Comparison of ENCODE assay signal across 8 mouse cellular contexts in the genomic region with DNA sequence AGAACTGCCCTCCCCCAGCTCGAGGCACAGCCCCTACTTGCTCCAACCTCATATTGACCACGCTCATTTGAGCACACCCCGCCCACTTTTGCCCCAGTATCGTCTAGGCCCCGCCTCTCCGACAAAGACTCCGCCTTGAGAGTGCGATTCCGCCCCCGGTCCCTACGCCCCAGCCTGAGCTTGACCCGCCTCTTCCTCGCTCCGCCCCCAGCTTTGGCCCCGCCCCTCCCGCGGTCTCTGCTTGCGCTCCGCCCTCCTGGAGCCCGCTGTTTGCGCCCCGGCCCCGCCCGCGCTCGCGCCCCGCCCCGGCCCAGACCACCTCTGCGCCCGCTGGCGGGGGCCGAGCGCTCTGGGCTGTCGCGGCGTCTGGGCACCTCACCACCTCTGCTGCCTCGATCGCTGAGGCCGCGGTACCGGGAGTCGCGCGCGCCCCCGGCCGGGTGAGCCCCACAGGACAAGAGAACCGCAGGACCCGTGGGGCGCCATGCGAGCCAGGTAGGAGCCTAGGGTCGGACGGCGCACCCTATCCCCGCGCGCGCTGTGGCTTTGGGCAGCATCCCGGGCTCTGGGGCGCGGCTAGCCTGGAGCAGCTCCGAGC. TPM values are rescaled to one million over a fixed set of nuclear protein-coding genes. Genes with fewer than 3 reads are reported as not detected.
A peak's percentile ranks its signal among the peaks of the same experiment; 100 is the strongest.
DNase-seq lines count a peak whose midpoint lies in the region; ATAC-seq lines count a peak whose summit lies in the region.

TSS of gene Sh3bp4 (plus strand) at position 313 of the 598 bp plus-strand sequence.

- peak within 1 kb of the TSS; percentile 57 for H3K4me3 ChIP-seq in intestine, embryonic 14.5 days (ENCODE audit: low read depth, low read length)

- WGBS in intestine, embryonic 14.5 days: 1% methylated on average over 58 of the region's 63 CpGs

- H3K27ac ChIP-seq in intestine, embryonic 14.5 days (ENCODE audit: low read depth): peak within 1 kb of the TSS; percentile 90

- H3K4me1 ChIP-seq in intestine, embryonic 14.5 days (replicated peaks; ENCODE audit: control insufficient read depth, insufficient read depth, low read length): peaks cover 27% of the 10 kb centered on the region

- no peaks in the 10 kb centered on the region for H3K36me3 ChIP-seq in intestine, embryonic 14.5 days (ENCODE audit: control insufficient read depth, insufficient read depth, low read length)

- H3K27me3 ChIP-seq in intestine, embryonic 14.5 days (replicated peaks; ENCODE audit: control insufficient read depth, insufficient read depth, low read length): no peaks in the 10 kb centered on the region

- no peaks in the 10 kb centered on the region for H3K9me3 ChIP-seq in intestine, embryonic 14.5 days (ENCODE audit: control insufficient read depth, low read length)

- intact Hi-C loops in gastrocnemius, postnatal 36 days (cut with DNase I): loop anchor here (5.0 kb wide), 1 partner anchor 117 kb away; no protein-coding TSS in a partner anchor
- intact Hi-C loops in left cerebral cortex, postnatal 10 days (cut with DNase I): loop anchor here (5.0 kb wide), 2 partner anchors 122 to 313 kb away; no protein-coding TSS in a partner anchor

- ATAC-seq in intestine, embryonic 14.5 days (replicated peaks; ENCODE audit: low FRiP score, low TSS enrichment, low read depth): peak; percentile 93
- peak; percentile 93 for ATAC-seq in megakaryocyte progenitor cell, adult 5-6 weeks (replicated peaks; ENCODE audit: poor library complexity)

- DNase-seq in adrenal gland, postnatal 10 days: peak; percentile 100
- DNase-seq in embryo, embryonic 9.5 days (ENCODE audit: extremely low spot score): peak; percentile 100
- peak; percentile 99 for DNase-seq in gastrocnemius, postnatal 36 days
- DNase-seq in intestine, embryonic 14.5 days (ENCODE audit: low spot score): peak; percentile 100
- peak; percentile 95 to 99 for DNase-seq in left cerebral cortex, postnatal 10 days (ENCODE audit: extremely low spot score in 1 of 2, low spot score in 2 of 2)
- peak; percentile 98 for DNase-seq in right cerebral cortex, postnatal 10 days (ENCODE audit: low spot score in 2 of 2)
- DNase-seq in urinary bladder, postnatal 14 days (ENCODE audit: low spot score): peak; percentile 100

- H3K9ac ChIP-seq in intestine, embryonic 14.5 days (ENCODE audit: low read length): peak within 1 kb of the TSS; percentile 83

- peak within 1 kb of the TSS; percentile 72 for H3K4me2 ChIP-seq in intestine, embryonic 14.5 days (ENCODE audit: low read length)

RNA-seq across cellular contexts. Expression of gene Sh3bp4, which starts in this region (rescaled TPM):
- total RNA-seq in adrenal gland, postnatal 10 days (2021): 10 to 100 TPM; 13.4 to 17.6 TPM
- total RNA-seq in gastrocnemius, postnatal 36 days (2021): 1 to 10 TPM; 2.6 TPM
- polyA plus RNA-seq in intestine, embryonic 14.5 days (2014; fragmentation: Nextera tagmentation; extraction: Ambion mirVana): 22.6 and 25.5 TPM in 2 replicates
- 10 to 100 TPM; 24.4 to 25.9 TPM for total RNA-seq in left cerebral cortex, postnatal 10 days (2021)
- 0.24 and 0.27 TPM in 2 replicates for total RNA-seq in megakaryocyte progenitor cell, adult 5-6 weeks (2015)
- total RNA-seq in megakaryocyte progenitor cell, adult 5-6 weeks (2017): 0.03 TPM in 1 of 2 replicates, not detected in the other

Comparison
In these comparisons a context has a peak if more than half of its experiments do, and no peak if none do; other contexts are left out.
1. Peak in every context shown above with its lines: DNase-seq, ATAC-seq, H3K4me3 ChIP-seq and H3K27ac ChIP-seq.
2. RNA of gene Sh3bp4 (total RNA-seq): 24.4 to 25.9 TPM in left cerebral cortex, postnatal 10 days and 13.4 to 17.6 TPM in adrenal gland, postnatal 10 days; 2.6 TPM in gastrocnemius, postnatal 36 days and 0.03 to 0.27 TPM in megakaryocyte progenitor cell, adult 5-6 weeks; every median in the first group is over 4 times any median in the second.
3. Peak in ATAC-seq in megakaryocyte progenitor cell, adult 5-6 weeks; RNA of the gene not detected or under 1 TPM.